Mouse (Mus musculus) CH12.LX (cell line): ENCODE results near the gene Zfp345. TPM values are rescaled to one million over a fixed set of nuclear protein-coding genes. Genes with fewer than 3 reads are reported as not detected.
"Not testable (repeated sequence)": the region's sequence is repeated elsewhere in the genome, so short reads cannot be mapped to it uniquely, and the experiment has no call there.

Experiments
- DNase-seq: peaks from one replicate; pipeline ENCODE4 v3.0.0-alpha.2; 2013; ENCODE audit errors: extremely low read depth
- H3K27ac ChIP-seq: 2 replicates; pipeline ENCODE4 v1.5.1; 2012; ENCODE audit warnings: low read depth, mild to moderate bottlenecking, control low read depth, moderate library complexity; ENCODE audit not compliant: insufficient read depth
- H3K27me3 ChIP-seq: replicated peaks from 2 replicates; pipeline ENCODE3; 2012; ENCODE audit warnings: inconsistent platforms
- H3K36me3 ChIP-seq, 2 experiments: replicated peaks in 1 of 2; 2 replicates each; pipeline versions ENCODE3 to v1.6.1; 2012; ENCODE audit warnings: inconsistent platforms in 1 of 2, low read length in 1 of 2, mild to moderate bottlenecking in 1 of 2, mixed read lengths in 1 of 2, moderate library complexity in 1 of 2; ENCODE audit not compliant: control insufficient read depth in 1 of 2, insufficient read depth in 1 of 2
- H3K4me1 ChIP-seq, 2 experiments: 2 replicates each; pipeline ENCODE4 v1.6.1; 2012; ENCODE audit warnings: inconsistent platforms in 1 of 2, moderate library complexity in 1 of 2; ENCODE audit not compliant: insufficient read depth in 2 of 2, control insufficient read depth in 1 of 2
- H3K4me2 ChIP-seq: 2 replicates; pipeline ENCODE4 v1.6.1; 2012; ENCODE audit warnings: low read depth, mild to moderate bottlenecking, control low read depth; ENCODE audit not compliant: poor library complexity, insufficient read depth, severe bottlenecking
- H3K4me3 ChIP-seq, 3 experiments: fragments of 150-350 bp in 1 of 3; sonication (generic) in 1 of 3; replicated peaks in 1 of 3; 2 replicates each; pipeline versions ENCODE3 to v1.5.1; 2011 to 2012; ENCODE audit warnings: low read depth in 2 of 3, low read length in 2 of 3, mild to moderate bottlenecking in 2 of 3, moderate library complexity in 2 of 3, control low read depth in 1 of 3, improper control_type of control experiment in 1 of 3, inconsistent platforms in 1 of 3, mixed read lengths in 1 of 3; ENCODE audit not compliant: poor library complexity in 1 of 3
- H3K79me2 ChIP-seq: replicated peaks from 2 replicates; pipeline ENCODE4 v1.6.1; 2012; ENCODE audit warnings: mild to moderate bottlenecking, moderate library complexity; ENCODE audit not compliant: control insufficient read depth, poor library complexity, insufficient read depth, severe bottlenecking; ENCODE audit errors: extremely low read depth
- H3K9ac ChIP-seq: 2 replicates; pipeline ENCODE4 v1.6.1; 2012; ENCODE audit warnings: low read depth, mild to moderate bottlenecking, control low read depth, moderate library complexity; ENCODE audit not compliant: insufficient read depth
- H3K9me3 ChIP-seq: replicated peaks from 2 replicates; pipeline ENCODE3; 2012; ENCODE audit warnings: low read length, inconsistent platforms, mixed read lengths
- E2F4 ChIP-seq: IDR thresholded peaks from 2 replicates; pipeline ENCODE4 v1.6.1; 2011; ENCODE audit warnings: low read depth, low read length, improper control_type of control experiment; ENCODE audit not compliant: insufficient replicate concordance
- ELF1 ChIP-seq: IDR thresholded peaks from 2 replicates; pipeline ENCODE4 v1.6.1; 2014; ENCODE audit warnings: low read depth, mild to moderate bottlenecking, inconsistent platforms, low read length, improper control_type of control experiment
- GABPA ChIP-seq: IDR thresholded peaks from 2 replicates; pipeline ENCODE4 v1.6.1; 2012; ENCODE audit warnings: low read depth, low read length, improper control_type of control experiment, inconsistent platforms; ENCODE audit not compliant: insufficient replicate concordance
- HCFC1 ChIP-seq: IDR thresholded peaks from 2 replicates; pipeline ENCODE4 v1.6.1; 2012; ENCODE audit warnings: low read depth, mild to moderate bottlenecking, inconsistent platforms, low read length, improper control_type of control experiment
- IRF4 ChIP-seq: IDR thresholded peaks from 2 replicates; pipeline ENCODE4 v1.6.1; 2014; ENCODE audit warnings: low read depth, mild to moderate bottlenecking, inconsistent platforms, low read length, improper control_type of control experiment
- JUN ChIP-seq: IDR thresholded peaks from 2 replicates; pipeline ENCODE4 v1.6.1; 2011; ENCODE audit warnings: low read depth, mild to moderate bottlenecking, low read length, improper control_type of control experiment, moderate library complexity; ENCODE audit not compliant: insufficient read depth
- MAFK ChIP-seq: IDR thresholded peaks from 2 replicates; pipeline ENCODE4 v1.6.1; 2011; ENCODE audit warnings: low read length, improper control_type of control experiment; ENCODE audit not compliant: insufficient replicate concordance
- NRF1 ChIP-seq: IDR thresholded peaks from 2 replicates; pipeline ENCODE4 v1.6.1; 2014; ENCODE audit warnings: low read depth, mild to moderate bottlenecking, inconsistent platforms, low read length, improper control_type of control experiment, moderate library complexity
- RCOR1 ChIP-seq: conservative IDR thresholded peaks from 2 replicates; pipeline ENCODE4 v1.6.1; 2012; ENCODE audit warnings: low read depth, mild to moderate bottlenecking, inconsistent platforms, low read length, improper control_type of control experiment
- TBP ChIP-seq: conservative IDR thresholded peaks from 2 replicates; pipeline ENCODE4 v1.6.1; 2011; ENCODE audit warnings: low read depth, low read length, improper control_type of control experiment
- USF1 ChIP-seq: IDR thresholded peaks from 2 replicates; pipeline ENCODE4 v1.6.1; 2014; ENCODE audit warnings: low read depth, mild to moderate bottlenecking, inconsistent platforms, low read length, improper control_type of control experiment
- ZNF384 ChIP-seq: IDR thresholded peaks from 2 replicates; pipeline ENCODE4 v1.6.1; 2012; ENCODE audit warnings: low read depth, low read length, improper control_type of control experiment, inconsistent platforms
- dilution Hi-C: fragments of 300-500 bp; cut with MboI; formaldehyde crosslinking; loops from 2 replicates; pipeline ENCODE4 v1.14.3; 2020; ENCODE audit warnings: low sequenced_read_pairs; ENCODE audit not compliant: extremely low pct_unique_long_range_greater_than_20kb, extremely low pct_ligation_motif_present
- in situ Hi-C: fragments of 300-500 bp; cut with MboI; formaldehyde crosslinking; loops from 3 replicates; pipeline ENCODE4 v1.14.3; 2019; ENCODE audit warnings: low sequenced_read_pairs, low pct_ligation_motif_present, low pct_unique_long_range_greater_than_20kb, mixed read lengths
- polyA plus RNA-seq: library from polyadenylated mRNA; unstranded; fragments of >175 nt; gene quantifications from 2 replicates; pipeline ENCODE4 v1.2.1, GENCODE M21; 2012; ENCODE audit warnings: low read depth; ENCODE audit not compliant: insufficient read length
- total RNA-seq, 2 experiments: library from RNA; depleted of rRNA; stranded (reverse); fragments of 300-350 nt in 1 of 2; fragments of >200 nt in 1 of 2; gene quantifications; 2 replicates each; pipeline ENCODE4 v1.2.3; 2012 to 2014

The Zfp345 gene
- total and polyA plus RNA-seq, 3 experiments = 4.5 to 15.0 (median 6.3) TPM

GRCm38 (mm10) chr2:150512837-150513236 lies 27.9 kb upstream of the Zfp345 start:
- Histone ChIP-seq H3K9ac (no peak overlapping the region), H3K4me1 (no peaks in the 10 kb centered on the region), H3K9me3 (peaks cover 16% of the 10 kb centered on the region), H3K4me2 (no peak overlapping the region), H3K36me3 (no peaks in the 10 kb centered on the region), H3K27ac (no peak overlapping the region), H3K27me3 (peaks cover 21% of the 10 kb centered on the region), H3K79me2 (no peaks in the 10 kb centered on the region), H3K4me3 (no peak overlapping the region)
- in situ Hi-C loops (no loop called here), dilution Hi-C loops (no loop called here)
- DNase-seq = no peak
- TF ChIP-seq JUN (no peak), MAFK (peak; percentile 87), RCOR1 (no peak)

GRCm38 (mm10) chr2:150500124-150500973 lies 15.5 kb upstream of the Zfp345 start:
- H3K9me3 ChIP-seq, H3K36me3 ChIP-seq, dilution Hi-C loops, H3K4me2 ChIP-seq, H3K9ac ChIP-seq, H3K4me3 ChIP-seq, H3K79me2 ChIP-seq, H3K27me3 ChIP-seq, in situ Hi-C loops, H3K27ac ChIP-seq, H3K4me1 ChIP-seq, DNase-seq: not testable (repeated sequence)

DNA sequence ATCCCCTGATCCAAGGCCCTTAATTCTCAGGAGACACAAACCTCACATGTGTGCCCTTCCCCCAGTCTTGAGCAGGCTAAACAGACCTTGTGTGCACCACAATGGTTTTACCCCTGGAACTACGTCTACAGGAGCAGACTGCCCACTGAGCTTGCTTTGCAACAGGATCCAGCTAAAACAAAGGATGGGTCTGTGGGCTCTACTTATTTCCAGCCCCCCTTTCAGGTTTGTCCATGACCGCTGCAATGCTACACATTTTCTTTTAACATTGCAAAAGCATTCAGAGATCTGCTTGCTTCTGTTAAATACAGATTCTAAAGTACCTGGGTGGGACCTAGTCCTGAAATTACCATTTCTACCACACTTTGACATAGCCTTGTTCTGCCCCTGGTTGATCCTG lies 8.1 kb upstream of the Zfp345 start:
- in situ Hi-C loops = loop anchor here (25.0 kb wide), 1 partner anchor 356 kb away; the partner anchor contains the start of gene Zfp120
- no peak overlapping the region for H3K9ac ChIP-seq
- H3K4me1 ChIP-seq = no peaks in the 10 kb centered on the region
- no peaks in the 10 kb centered on the region for H3K79me2 ChIP-seq
- peaks cover 18% of the 10 kb centered on the region for H3K27me3 ChIP-seq
- dilution Hi-C loops = no loop called here
- no peak for TF ChIP-seq TBP
- no peak for TF ChIP-seq GABPA
- TF ChIP-seq ZNF384 = no peak
- TF ChIP-seq HCFC1 = no peak
- TF ChIP-seq USF1 = no peak
- no peak for TF ChIP-seq NRF1
- no peak for TF ChIP-seq ELF1
- TF ChIP-seq IRF4 = no peak
- TF ChIP-seq E2F4 = no peak
- TF ChIP-seq, all 38 proteins: peak for 0
- H3K4me3 ChIP-seq = no peak overlapping the region
- H3K4me2 ChIP-seq = no peak overlapping the region
- H3K27ac ChIP-seq = no peak overlapping the region
- no peak for DNase-seq
- peaks cover 3% of the 10 kb centered on the region for H3K9me3 ChIP-seq
- H3K36me3 ChIP-seq = no peaks in the 10 kb centered on the region

GRCm38 (mm10) chr2:150451180-150451919 lies 33.5 kb downstream of the Zfp345 start, which contains the start of gene Zfp442:
Gene Zfp442 (minus strand): TSS chr2:150451486.
- DNase-seq = peak; percentile 12
- peak within 1 kb of the TSS; percentile 26; the same call in 1 of the 2 replicates for H3K9ac ChIP-seq
- dilution Hi-C loops = not testable (repeated sequence)

More at GRCm38 (mm10) chr2:150451180-150451919, 33.5 kb downstream of the Zfp345 start, which contains the start of gene Zfp442:
- H3K4me1 ChIP-seq, H3K27me3 ChIP-seq, H3K36me3 ChIP-seq, H3K79me2 ChIP-seq, H3K9me3 ChIP-seq, in situ Hi-C loops, H3K27ac ChIP-seq: not testable (repeated sequence)
- H3K4me2 ChIP-seq = peak within 1 kb of the TSS; percentile 32; the same call in 1 of the 2 replicates
- H3K4me3 ChIP-seq = peak within 1 kb of the TSS; percentile 33 to 54 (median 53)
